Mouse (Mus musculus) heart, adult 2 months (tissue): ENCODE measurements around the gene Slc38a10.
A peak's percentile ranks its signal among the peaks of the same experiment; 100 is the strongest.

Source experiments
- CTCF ChIP-seq: fragments of 200-600 bp; IDR thresholded peaks from 2 replicates; pipeline ENCODE4 v1.8.1; 2022; ENCODE audit warnings: antibody characterized with exemption, mild to moderate bottlenecking, moderate library complexity
- EP300 ChIP-seq: fragments of 200-500 bp; IDR thresholded peaks from 2 replicates; pipeline ENCODE4 v1.6.1; 2011; ENCODE audit warnings: low read depth, low read length, control low read depth; ENCODE audit not compliant: insufficient read depth
- POLR2A ChIP-seq: fragments of 200-500 bp; IDR thresholded peaks from 2 replicates; pipeline ENCODE4 v1.6.1; 2011; ENCODE audit warnings: mild to moderate bottlenecking, low read depth, low read length, control low read depth; ENCODE audit not compliant: insufficient read depth

GRCm38 (mm10) chr11:120151113-120151494, at the start of gene Slc38a10:
- peak; percentile 74 for TF ChIP-seq EP300
- TF ChIP-seq CTCF = no peak
- peak; percentile 83 for TF ChIP-seq POLR2A
